Mouse (Mus musculus): ENCODE results near the gene Rnf187. TPM values are rescaled to one million over a fixed set of nuclear protein-coding genes. Genes with fewer than 3 reads are reported as not detected.

The Rnf187 gene
- polyA plus RNA-seq, 1 experiment from 2014 or later, result 275 TPM

DNA sequence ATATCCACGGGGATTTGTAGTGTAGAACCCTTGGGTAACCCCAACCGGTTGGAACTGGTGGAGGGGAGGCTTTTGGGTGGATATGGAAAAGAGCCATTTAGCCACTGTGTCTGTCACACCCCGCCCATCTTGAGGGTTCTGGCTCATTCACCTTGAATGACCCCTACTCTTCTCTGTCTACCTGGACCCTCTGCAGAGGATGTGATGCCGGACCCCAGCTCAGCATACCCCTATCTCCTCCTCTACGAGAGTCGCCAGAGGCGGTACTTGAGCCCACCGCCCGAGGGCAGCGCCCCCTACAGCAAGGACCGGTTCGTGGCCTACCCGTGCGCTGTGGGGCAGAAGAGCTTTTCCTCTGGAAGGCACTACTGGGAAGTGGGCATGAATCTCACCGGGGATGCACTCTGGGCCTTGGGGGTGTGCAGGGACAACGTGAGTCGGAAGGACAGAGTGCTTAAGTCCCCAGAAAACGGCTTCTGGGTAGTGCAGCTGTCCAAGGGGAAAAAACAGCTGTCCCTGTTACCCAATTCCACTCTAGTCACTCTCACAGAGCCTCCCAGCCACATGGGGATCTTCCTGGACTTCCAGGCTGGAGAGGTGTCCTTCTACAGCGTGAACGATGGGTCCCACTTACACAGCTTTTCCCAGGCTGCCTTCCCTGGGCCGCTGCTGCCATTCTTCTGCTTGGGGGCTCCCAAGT, 32.3 kb upstream of the Rnf187 start:
- H3K4me3 ChIP-seq (ENCODE audit: low read depth, low read length), result no peak overlapping the region
- no peak overlapping the region for H3K9ac ChIP-seq (ENCODE audit: low read length)
- no peak overlapping the region for H3K27ac ChIP-seq (replicated peaks; ENCODE audit: low read depth, low read length)
- no peaks in the 10 kb centered on the region; the same call in 1 of the 2 replicates for H3K36me3 ChIP-seq (ENCODE audit: control insufficient read depth, insufficient read depth, low read length)
- H3K9me3 ChIP-seq (ENCODE audit: control insufficient read depth, low read length), result no peaks in the 10 kb centered on the region
- no peak overlapping the region for H3K4me2 ChIP-seq (ENCODE audit: low read depth, severe bottlenecking)
- H3K27me3 ChIP-seq (ENCODE audit: control insufficient read depth, insufficient read depth, low read length), result no peaks in the 10 kb centered on the region
- WGBS, result 91% methylated on average over 21 of the region's 21 CpGs
- no peak for DNase-seq (ENCODE audit: low spot score)
- no peak for ATAC-seq (ENCODE audit: insufficient number of reproducible peaks, low FRiP score, low TSS enrichment, low read depth)
- no peaks in the 10 kb centered on the region for H3K4me1 ChIP-seq (ENCODE audit: control insufficient read depth, insufficient read depth, low read length)

DNA sequence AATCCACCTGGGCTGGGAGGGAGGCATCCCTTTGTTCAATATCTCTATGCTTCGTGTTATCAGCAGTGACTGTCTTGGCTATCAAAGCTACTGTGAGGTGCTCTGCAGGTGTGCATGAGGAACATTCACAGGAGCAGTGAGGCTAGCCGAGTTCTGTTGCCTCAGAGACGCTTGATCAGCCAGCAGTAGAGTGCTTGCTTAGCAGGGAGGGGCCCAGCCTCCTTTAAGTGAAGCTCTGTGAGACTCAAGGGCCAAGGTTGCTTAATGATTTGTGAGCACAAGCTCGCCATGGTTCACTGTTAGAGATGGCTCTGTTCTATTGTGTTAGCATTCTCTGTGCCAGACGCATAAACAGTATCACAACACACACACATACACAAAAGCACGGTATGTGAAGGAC, 30.9 kb upstream of the Rnf187 start:
- no peak overlapping the region for H3K9ac ChIP-seq (ENCODE audit: low read length)
- H3K27me3 ChIP-seq (ENCODE audit: control insufficient read depth, insufficient read depth, low read length), result no peaks in the 10 kb centered on the region
- no peaks in the 10 kb centered on the region; the same call in 1 of the 2 replicates for H3K36me3 ChIP-seq (ENCODE audit: control insufficient read depth, insufficient read depth, low read length)
- 85% methylated on average over 6 of the region's 6 CpGs for WGBS
- no peak overlapping the region for H3K4me2 ChIP-seq (ENCODE audit: low read depth, severe bottlenecking)
- H3K27ac ChIP-seq (replicated peaks; ENCODE audit: low read depth, low read length), result no peak overlapping the region
- H3K4me1 ChIP-seq (ENCODE audit: control insufficient read depth, insufficient read depth, low read length), result no peaks in the 10 kb centered on the region
- DNase-seq (ENCODE audit: low spot score), result no peak
- no peak overlapping the region for H3K4me3 ChIP-seq (ENCODE audit: low read depth, low read length)
- ATAC-seq (ENCODE audit: insufficient number of reproducible peaks, low FRiP score, low TSS enrichment, low read depth), result no peak
- H3K9me3 ChIP-seq (ENCODE audit: control insufficient read depth, low read length), result no peaks in the 10 kb centered on the region

DNA sequence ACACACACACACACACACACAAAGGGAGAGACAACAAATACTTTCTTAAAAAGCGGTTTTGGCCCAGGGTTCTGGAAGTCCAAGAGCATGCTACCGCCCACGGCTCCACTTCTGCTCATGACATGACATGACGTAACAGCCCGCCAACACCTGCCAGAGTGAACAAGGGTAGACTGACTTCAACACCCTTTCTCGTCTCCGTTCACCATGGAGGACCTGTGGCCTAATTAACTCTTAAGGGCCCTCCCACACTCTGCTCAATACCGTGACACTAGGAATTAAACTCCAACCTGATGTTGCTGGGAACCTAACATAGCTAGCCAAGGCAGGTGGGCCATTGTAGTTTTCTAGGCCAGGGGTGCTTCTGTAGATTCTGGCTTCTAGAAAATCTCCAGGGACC, 30.3 kb upstream of the Rnf187 start:
- Histone ChIP-seq H3K9ac (ENCODE audit: low read length) (no peak overlapping the region), H3K27ac (replicated peaks; ENCODE audit: low read depth, low read length) (no peak overlapping the region), H3K9me3 (ENCODE audit: control insufficient read depth, low read length) (no peaks in the 10 kb centered on the region), H3K4me2 (ENCODE audit: low read depth, severe bottlenecking) (no peak overlapping the region), H3K4me1 (ENCODE audit: control insufficient read depth, insufficient read depth, low read length) (no peaks in the 10 kb centered on the region), H3K4me3 (ENCODE audit: low read depth, low read length) (no peak overlapping the region), H3K27me3 (ENCODE audit: control insufficient read depth, insufficient read depth, low read length) (no peaks in the 10 kb centered on the region), H3K36me3 (ENCODE audit: control insufficient read depth, insufficient read depth, low read length) (no peaks in the 10 kb centered on the region; the same call in 1 of the 2 replicates)
- no peak for ATAC-seq (ENCODE audit: insufficient number of reproducible peaks, low FRiP score, low TSS enrichment, low read depth)
- WGBS, result 85% methylated on average over 8 of the region's 8 CpGs
- DNase-seq (ENCODE audit: low spot score), result no peak

DNA sequence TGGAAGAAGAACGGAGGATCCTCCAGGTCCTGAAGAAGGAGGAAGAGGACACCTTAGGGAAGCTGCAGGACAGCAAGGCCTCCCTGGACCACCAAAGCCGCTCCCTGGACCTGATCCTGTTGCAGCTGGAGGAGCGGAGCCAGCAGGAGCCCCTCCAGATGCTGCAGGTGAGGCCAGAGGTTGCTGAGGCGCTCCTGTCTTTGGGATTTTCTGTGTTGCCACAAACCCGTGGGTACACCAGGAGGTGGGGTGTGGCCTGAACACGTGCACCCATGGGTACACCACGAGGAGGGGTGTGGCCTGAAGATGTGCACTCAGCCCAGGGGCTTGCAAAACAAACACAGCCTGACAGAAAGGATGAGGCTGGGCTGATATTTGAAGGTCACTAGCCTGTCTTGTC, 29.8 kb upstream of the Rnf187 start:
- Histone ChIP-seq H3K9ac (ENCODE audit: low read length) (no peak overlapping the region), H3K9me3 (ENCODE audit: control insufficient read depth, low read length) (no peaks in the 10 kb centered on the region), H3K4me1 (ENCODE audit: control insufficient read depth, insufficient read depth, low read length) (no peaks in the 10 kb centered on the region), H3K4me3 (ENCODE audit: low read depth, low read length) (no peak overlapping the region), H3K27me3 (ENCODE audit: control insufficient read depth, insufficient read depth, low read length) (no peaks in the 10 kb centered on the region), H3K4me2 (ENCODE audit: low read depth, severe bottlenecking) (no peak overlapping the region; the same call in 1 of the 2 replicates), H3K27ac (replicated peaks; ENCODE audit: low read depth, low read length) (no peak overlapping the region), H3K36me3 (ENCODE audit: control insufficient read depth, insufficient read depth, low read length) (no peaks in the 10 kb centered on the region; the same call in 1 of the 2 replicates)
- 83% methylated on average over 7 of the region's 7 CpGs for WGBS
- no peak for ATAC-seq (ENCODE audit: insufficient number of reproducible peaks, low FRiP score, low TSS enrichment, low read depth)
- no peak for DNase-seq (ENCODE audit: low spot score)

GRCm38 (mm10) chr11:58967346-58967745, 28.6 kb upstream of the Rnf187 start:
- 94% methylated on average over 1 of the region's 1 CpGs for WGBS
- Histone ChIP-seq H3K27me3 (ENCODE audit: control insufficient read depth, insufficient read depth, low read length) (peaks cover 6% of the 10 kb centered on the region; the same call in 1 of the 2 replicates), H3K4me2 (ENCODE audit: low read depth, severe bottlenecking) (no peak overlapping the region), H3K36me3 (ENCODE audit: control insufficient read depth, insufficient read depth, low read length) (no peaks in the 10 kb centered on the region; the same call in 1 of the 2 replicates), H3K4me3 (ENCODE audit: low read depth, low read length) (no peak overlapping the region), H3K27ac (replicated peaks; ENCODE audit: low read depth, low read length) (no peak overlapping the region), H3K9ac (ENCODE audit: low read length) (no peak overlapping the region), H3K9me3 (ENCODE audit: control insufficient read depth, low read length) (no peaks in the 10 kb centered on the region), H3K4me1 (ENCODE audit: control insufficient read depth, insufficient read depth, low read length) (no peaks in the 10 kb centered on the region)
- no peak for ATAC-seq (ENCODE audit: insufficient number of reproducible peaks, low FRiP score, low TSS enrichment, low read depth)
- DNase-seq (ENCODE audit: low spot score), result no peak

DNA sequence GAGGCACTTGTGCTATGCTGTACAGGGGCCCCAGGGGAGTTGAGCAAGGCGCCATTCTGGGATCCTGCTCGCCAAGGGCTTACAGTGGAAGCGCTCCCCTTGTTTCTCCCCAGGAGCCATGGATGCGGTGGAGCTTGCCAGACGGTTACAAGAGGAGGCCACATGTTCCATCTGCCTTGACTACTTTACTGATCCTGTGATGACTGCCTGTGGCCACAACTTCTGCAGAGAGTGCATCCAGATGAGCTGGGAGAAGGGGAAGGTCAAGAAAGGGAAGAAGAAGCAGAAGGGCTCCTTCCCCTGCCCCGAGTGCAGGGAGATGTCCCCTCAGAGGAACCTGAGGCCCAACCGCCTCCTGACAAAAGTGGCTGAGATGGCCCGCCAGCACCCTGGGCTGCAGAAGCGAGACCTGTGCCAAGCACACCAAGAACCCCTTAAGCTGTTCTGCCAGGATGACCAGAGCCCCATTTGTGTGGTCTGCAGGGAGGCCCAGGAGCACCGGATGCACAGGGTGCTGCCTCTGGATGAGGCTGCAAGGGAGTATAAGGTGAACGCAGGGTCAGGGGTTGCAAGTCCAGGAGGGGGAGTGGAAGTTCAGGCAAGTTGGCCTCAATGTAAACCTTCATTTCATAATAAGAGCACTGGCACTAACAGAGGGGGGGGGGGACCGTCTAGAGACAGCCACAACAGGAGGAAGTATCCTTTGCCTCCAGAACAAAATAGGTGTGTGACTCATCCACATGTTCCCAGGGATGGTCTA, 26.5 kb upstream of the Rnf187 start:
- Histone ChIP-seq H3K9ac (ENCODE audit: low read length) (no peak overlapping the region), H3K9me3 (ENCODE audit: control insufficient read depth, low read length) (no peaks in the 10 kb centered on the region), H3K36me3 (ENCODE audit: control insufficient read depth, insufficient read depth, low read length) (no peaks in the 10 kb centered on the region), H3K27ac (replicated peaks; ENCODE audit: low read depth, low read length) (0 out of 2 replicates have a peak overlapping the region, but pooled peaks have one; percentile 14), H3K27me3 (ENCODE audit: control insufficient read depth, insufficient read depth, low read length) (peaks cover 17% of the 10 kb centered on the region), H3K4me3 (ENCODE audit: low read depth, low read length) (no peak overlapping the region), H3K4me1 (ENCODE audit: control insufficient read depth, insufficient read depth, low read length) (no peaks in the 10 kb centered on the region), H3K4me2 (ENCODE audit: low read depth, severe bottlenecking) (no peak overlapping the region)
- ATAC-seq (ENCODE audit: insufficient number of reproducible peaks, low FRiP score, low TSS enrichment, low read depth) (no peak), DNase-seq (ENCODE audit: low spot score) (no peak)
- 53% methylated on average over 12 of the region's 12 CpGs for WGBS

DNA sequence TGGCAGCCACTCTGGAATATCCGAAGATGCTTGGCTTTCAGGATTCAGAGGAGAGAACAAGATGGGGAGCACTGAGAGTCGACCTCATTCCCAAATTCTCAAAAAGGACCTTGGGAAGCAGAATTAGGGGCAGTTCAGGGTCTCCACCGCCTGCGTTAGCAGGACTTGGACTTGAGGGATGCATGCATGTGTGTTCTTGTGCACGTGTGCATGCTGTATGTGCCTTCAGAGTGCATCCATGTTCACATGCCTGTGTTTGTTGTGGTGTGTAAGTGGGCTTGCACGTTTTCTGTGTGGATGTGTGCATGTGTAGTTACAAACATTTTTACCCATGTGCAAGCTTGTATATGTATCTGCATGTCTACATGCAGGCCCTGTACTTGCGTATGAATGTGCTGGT, 25.5 kb upstream of the Rnf187 start:
- WGBS, result 86% methylated on average over 7 of the region's 7 CpGs
- Histone ChIP-seq H3K4me3 (ENCODE audit: low read depth, low read length) (no peak overlapping the region), H3K9ac (ENCODE audit: low read length) (no peak overlapping the region), H3K27ac (replicated peaks; ENCODE audit: low read depth, low read length) (no peak overlapping the region), H3K9me3 (ENCODE audit: control insufficient read depth, low read length) (no peaks in the 10 kb centered on the region), H3K4me1 (ENCODE audit: control insufficient read depth, insufficient read depth, low read length) (no peaks in the 10 kb centered on the region), H3K36me3 (ENCODE audit: control insufficient read depth, insufficient read depth, low read length) (no peaks in the 10 kb centered on the region), H3K4me2 (ENCODE audit: low read depth, severe bottlenecking) (no peak overlapping the region), H3K27me3 (ENCODE audit: control insufficient read depth, insufficient read depth, low read length) (peaks cover 19% of the 10 kb centered on the region)
- ATAC-seq (ENCODE audit: insufficient number of reproducible peaks, low FRiP score, low TSS enrichment, low read depth) (no peak), DNase-seq (ENCODE audit: low spot score) (no peak)

DNA sequence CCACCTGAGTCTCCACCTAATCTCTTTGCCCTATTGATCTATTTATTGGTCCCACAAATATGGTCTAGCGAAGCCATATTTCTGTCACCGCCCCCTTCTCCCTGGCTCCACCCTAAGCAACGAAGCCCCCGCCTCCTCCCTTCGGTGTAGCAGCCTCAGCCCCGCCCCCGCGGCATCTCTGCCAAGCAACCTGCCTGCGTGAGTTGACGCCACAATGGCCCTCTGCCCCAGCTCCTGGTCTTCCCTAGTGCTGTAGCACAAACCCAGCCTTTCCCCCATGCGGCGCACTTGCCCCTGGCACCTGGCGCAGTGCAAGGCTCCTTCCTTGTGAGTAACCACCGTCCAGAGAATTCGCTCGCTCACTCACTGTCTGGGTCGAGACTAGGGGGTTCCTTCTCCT, 24.8 kb upstream of the Rnf187 start:
- Histone ChIP-seq H3K9ac (ENCODE audit: low read length) (no peak overlapping the region), H3K4me2 (ENCODE audit: low read depth, severe bottlenecking) (no peak overlapping the region), H3K36me3 (ENCODE audit: control insufficient read depth, insufficient read depth, low read length) (no peaks in the 10 kb centered on the region), H3K4me3 (ENCODE audit: low read depth, low read length) (no peak overlapping the region), H3K9me3 (ENCODE audit: control insufficient read depth, low read length) (no peaks in the 10 kb centered on the region), H3K27me3 (ENCODE audit: control insufficient read depth, insufficient read depth, low read length) (peaks cover 21% of the 10 kb centered on the region), H3K4me1 (ENCODE audit: control insufficient read depth, insufficient read depth, low read length) (no peaks in the 10 kb centered on the region), H3K27ac (replicated peaks; ENCODE audit: low read depth, low read length) (no peak overlapping the region)
- DNase-seq (ENCODE audit: low spot score) (no peak), ATAC-seq (ENCODE audit: insufficient number of reproducible peaks, low FRiP score, low TSS enrichment, low read depth) (no peak)
- 38% methylated on average over 17 of the region's 17 CpGs for WGBS
